Mouse (Mus musculus) CH12.LX (cell line): Measurements from ENCODE around the gene Apoa5. TPM values are rescaled to one million over a fixed set of nuclear protein-coding genes. Genes with fewer than 3 reads are reported as not detected.

Experiments used
- DNase-seq: peaks from one replicate; pipeline ENCODE4 v3.0.0-alpha.2; 2013; ENCODE audit errors: extremely low read depth
- H3K27ac ChIP-seq: 2 replicates; pipeline ENCODE4 v1.5.1; 2012; ENCODE audit warnings: low read depth, mild to moderate bottlenecking, control low read depth, moderate library complexity; ENCODE audit not compliant: insufficient read depth
- H3K27me3 ChIP-seq: replicated peaks from 2 replicates; pipeline ENCODE3; 2012; ENCODE audit warnings: inconsistent platforms
- H3K36me3 ChIP-seq, 2 experiments: replicated peaks in 1 of 2; 2 replicates each; pipeline versions ENCODE3 to v1.6.1; 2012; ENCODE audit warnings: inconsistent platforms in 1 of 2, low read length in 1 of 2, mild to moderate bottlenecking in 1 of 2, mixed read lengths in 1 of 2, moderate library complexity in 1 of 2; ENCODE audit not compliant: control insufficient read depth in 1 of 2, insufficient read depth in 1 of 2
- H3K4me1 ChIP-seq, 2 experiments: 2 replicates each; pipeline ENCODE4 v1.6.1; 2012; ENCODE audit warnings: inconsistent platforms in 1 of 2, moderate library complexity in 1 of 2; ENCODE audit not compliant: insufficient read depth in 2 of 2, control insufficient read depth in 1 of 2
- H3K4me2 ChIP-seq: 2 replicates; pipeline ENCODE4 v1.6.1; 2012; ENCODE audit warnings: low read depth, mild to moderate bottlenecking, control low read depth; ENCODE audit not compliant: poor library complexity, insufficient read depth, severe bottlenecking
- H3K4me3 ChIP-seq, 3 experiments: fragments of 150-350 bp in 1 of 3; sonication (generic) in 1 of 3; replicated peaks in 1 of 3; 2 replicates each; pipeline versions ENCODE3 to v1.5.1; 2011 to 2012; ENCODE audit warnings: low read depth in 2 of 3, low read length in 2 of 3, mild to moderate bottlenecking in 2 of 3, moderate library complexity in 2 of 3, control low read depth in 1 of 3, improper control_type of control experiment in 1 of 3, inconsistent platforms in 1 of 3, mixed read lengths in 1 of 3; ENCODE audit not compliant: poor library complexity in 1 of 3
- H3K79me2 ChIP-seq: replicated peaks from 2 replicates; pipeline ENCODE4 v1.6.1; 2012; ENCODE audit warnings: mild to moderate bottlenecking, moderate library complexity; ENCODE audit not compliant: control insufficient read depth, poor library complexity, insufficient read depth, severe bottlenecking; ENCODE audit errors: extremely low read depth
- H3K9ac ChIP-seq: 2 replicates; pipeline ENCODE4 v1.6.1; 2012; ENCODE audit warnings: low read depth, mild to moderate bottlenecking, control low read depth, moderate library complexity; ENCODE audit not compliant: insufficient read depth
- H3K9me3 ChIP-seq: replicated peaks from 2 replicates; pipeline ENCODE3; 2012; ENCODE audit warnings: low read length, inconsistent platforms, mixed read lengths
- CHD2 ChIP-seq: IDR thresholded peaks from 2 replicates; pipeline ENCODE4 v1.6.1; 2011; ENCODE audit warnings: low read length, improper control_type of control experiment
- ELF1 ChIP-seq: IDR thresholded peaks from 2 replicates; pipeline ENCODE4 v1.6.1; 2014; ENCODE audit warnings: low read depth, mild to moderate bottlenecking, inconsistent platforms, low read length, improper control_type of control experiment
- EP300 ChIP-seq: IDR thresholded peaks from 2 replicates; pipeline ENCODE4 v1.6.1; 2011; ENCODE audit warnings: low read length, improper control_type of control experiment
- ETS1 ChIP-seq: conservative IDR thresholded peaks from 2 replicates; pipeline ENCODE4 v1.6.1; 2012; ENCODE audit warnings: low read depth, mild to moderate bottlenecking, inconsistent platforms, low read length, improper control_type of control experiment, moderate library complexity
- JUND ChIP-seq: conservative IDR thresholded peaks from 2 replicates; pipeline ENCODE4 v1.6.1; 2011; ENCODE audit warnings: low read depth, low read length, improper control_type of control experiment
- KAT2A ChIP-seq: IDR thresholded peaks from 2 replicates; pipeline ENCODE4 v1.6.1; 2012; ENCODE audit warnings: low read length, improper control_type of control experiment, inconsistent platforms; ENCODE audit not compliant: insufficient replicate concordance
- MEF2A ChIP-seq: IDR thresholded peaks from 2 replicates; pipeline ENCODE4 v1.6.1; 2014; ENCODE audit warnings: low read depth, mild to moderate bottlenecking, inconsistent platforms, low read length, improper control_type of control experiment, borderline replicate concordance
- MXI1 ChIP-seq: IDR thresholded peaks from 2 replicates; pipeline ENCODE4 v1.6.1; 2011; ENCODE audit warnings: mild to moderate bottlenecking, low read depth, low read length, improper control_type of control experiment
- PAX5 ChIP-seq: IDR thresholded peaks from 2 replicates; pipeline ENCODE4 v1.6.1; 2012; ENCODE audit warnings: low read length, inconsistent platforms, mixed read lengths
- TBP ChIP-seq: conservative IDR thresholded peaks from 2 replicates; pipeline ENCODE4 v1.6.1; 2011; ENCODE audit warnings: low read depth, low read length, improper control_type of control experiment
- TCF12 ChIP-seq: IDR thresholded peaks from 2 replicates; pipeline ENCODE4 v1.6.1; 2014; ENCODE audit warnings: low read depth, mild to moderate bottlenecking, inconsistent platforms, low read length, improper control_type of control experiment
- USF2 ChIP-seq: conservative IDR thresholded peaks from 2 replicates; pipeline ENCODE4 v1.6.1; 2011; ENCODE audit warnings: low read depth, low read length, improper control_type of control experiment
- ZC3H11A ChIP-seq: IDR thresholded peaks from 2 replicates; pipeline ENCODE4 v1.6.1; 2012; ENCODE audit warnings: low read depth, mild to moderate bottlenecking, inconsistent platforms, low read length, improper control_type of control experiment
- ZMIZ1 ChIP-seq: IDR thresholded peaks from 2 replicates; pipeline ENCODE4 v1.6.1; 2012; ENCODE audit warnings: low read depth, mild to moderate bottlenecking, inconsistent platforms, low read length, improper control_type of control experiment
- ZNF384 ChIP-seq: IDR thresholded peaks from 2 replicates; pipeline ENCODE4 v1.6.1; 2012; ENCODE audit warnings: low read depth, low read length, improper control_type of control experiment, inconsistent platforms
- dilution Hi-C: fragments of 300-500 bp; cut with MboI; formaldehyde crosslinking; loops from 2 replicates; pipeline ENCODE4 v1.14.3; 2020; ENCODE audit warnings: low sequenced_read_pairs; ENCODE audit not compliant: extremely low pct_unique_long_range_greater_than_20kb, extremely low pct_ligation_motif_present
- in situ Hi-C: fragments of 300-500 bp; cut with MboI; formaldehyde crosslinking; loops from 3 replicates; pipeline ENCODE4 v1.14.3; 2019; ENCODE audit warnings: low sequenced_read_pairs, low pct_ligation_motif_present, low pct_unique_long_range_greater_than_20kb, mixed read lengths
- polyA plus RNA-seq: library from polyadenylated mRNA; unstranded; fragments of >175 nt; gene quantifications from 2 replicates; pipeline ENCODE4 v1.2.1, GENCODE M21; 2012; ENCODE audit warnings: low read depth; ENCODE audit not compliant: insufficient read length
- total RNA-seq, 2 experiments: library from RNA; depleted of rRNA; stranded (reverse); fragments of 300-350 nt in 1 of 2; fragments of >200 nt in 1 of 2; gene quantifications; 2 replicates each; pipeline ENCODE4 v1.2.3; 2012 to 2014

Apoa5 gene
- total RNA-seq (2012; rRNA removed): 0.08 TPM in 1 of 2 replicates, not detected in the other
- total RNA-seq (2014; rRNA removed): not detected in 2 replicates
- not detected in 2 replicates for polyA plus RNA-seq

GRCm38 (mm10) chr9:46268343-46268873, at the start of gene Apoa5:
Gene Apoa5 (plus strand): TSS chr9:46268633.
- Histone ChIP-seq H3K27me3 (no peaks in the 10 kb centered on the region), H3K4me3 (no peak within 1 kb of the TSS)
- TF ChIP-seq USF2 (no peak), KAT2A (no peak)
- TF ChIP-seq, all 38 proteins: peak for 0
- H3K27ac ChIP-seq: no peak within 1 kb of the TSS
- dilution Hi-C loops: no loop called here
- no peak within 1 kb of the TSS for H3K9ac ChIP-seq
- H3K4me2 ChIP-seq: no peak within 1 kb of the TSS
- in situ Hi-C loops: no loop called here
- H3K4me1 ChIP-seq: peaks cover 2 to 9% of the 10 kb centered on the region in 2 experiments
- H3K9me3 ChIP-seq: no peaks in the 10 kb centered on the region
- H3K36me3 ChIP-seq: peaks cover 0 to 12% of the 10 kb centered on the region in 2 experiments
- no peak for DNase-seq
- H3K79me2 ChIP-seq: peaks cover 4% of the 10 kb centered on the region

- dilution Hi-C loops (no loop called here), in situ Hi-C loops (no loop called here)
- TF ChIP-seq ZMIZ1: no peak
- no peak for TF ChIP-seq TCF12
- TF ChIP-seq ZC3H11A: no peak
- no peak for TF ChIP-seq EP300
- TF ChIP-seq ETS1: no peak
- no peak for TF ChIP-seq PAX5
- no peak for TF ChIP-seq TBP
- TF ChIP-seq JUND: no peak
- no peak for TF ChIP-seq ELF1
- TF ChIP-seq CHD2: no peak
- TF ChIP-seq ZNF384: no peak
- no peaks in the 10 kb centered on the region for H3K27me3 ChIP-seq
- H3K4me1 ChIP-seq: no peaks in the 10 kb centered on the region
- H3K36me3 ChIP-seq: peaks cover 37 to 68% of the 10 kb centered on the region in 2 experiments
- H3K79me2 ChIP-seq: no peaks in the 10 kb centered on the region
- no peak overlapping the region for H3K9ac ChIP-seq
- no peak for DNase-seq
- H3K27ac ChIP-seq: no peak overlapping the region
- H3K9me3 ChIP-seq: no peaks in the 10 kb centered on the region
- H3K4me2 ChIP-seq: no peak overlapping the region
- H3K4me3 ChIP-seq: no peak overlapping the region
Measured at GRCm38 (mm10) chr9:46223090-46223489, 45.3 kb upstream of the Apoa5 start.

- in situ Hi-C loops (no loop called here), dilution Hi-C loops (no loop called here)
- no peak for TF ChIP-seq EP300
- no peak for TF ChIP-seq MXI1
- TF ChIP-seq MEF2A: no peak
- DNase-seq: no peak
- H3K79me2 ChIP-seq: no peaks in the 10 kb centered on the region
- H3K27ac ChIP-seq: no peak overlapping the region
- no peak overlapping the region for H3K9ac ChIP-seq
- H3K4me2 ChIP-seq: no peak overlapping the region
- H3K27me3 ChIP-seq: peaks cover 2% of the 10 kb centered on the region
- peaks cover 34 to 59% of the 10 kb centered on the region in 2 experiments for H3K36me3 ChIP-seq
- H3K4me1 ChIP-seq: no peaks in the 10 kb centered on the region
- no peak overlapping the region for H3K4me3 ChIP-seq
- no peaks in the 10 kb centered on the region for H3K9me3 ChIP-seq
Measured at GRCm38 (mm10) chr9:46224101-46224500, 44.3 kb upstream of the Apoa5 start.
